Mouse (Mus musculus) adrenal gland, adult 2 months (tissue): Measurements from ENCODE around the gene Kif28. TPM values are rescaled to one million over a fixed set of nuclear protein-coding genes. Genes with fewer than 3 reads are reported as not detected.
A peak's percentile ranks its signal among the peaks of the same experiment; 100 is the strongest.
"Not testable (repeated sequence)": the region's sequence is repeated elsewhere in the genome, so short reads cannot be mapped to it uniquely, and the experiment has no call there.

Experiments used
- DNase-seq: peaks from one replicate; pipeline ENCODE4 v3.0.0; 2021
- long read RNA-seq: library from polyadenylated mRNA; stranded (forward); transcript quantifications from one replicate; pipeline ENCODE4 v2.0.0, GENCODE M21; 2021
- polyA plus RNA-seq: library from polyadenylated mRNA; depleted of rRNA; stranded (reverse); fragments of >200 nt; gene quantifications from 2 replicates; pipeline ENCODE4 v1.2.3, GENCODE M21; 2012; rRNA removed
- total RNA-seq, 2 experiments: library from RNA; stranded (reverse); gene quantifications; 2 replicates each; pipeline ENCODE4 v1.2.3; 2021

The Kif28 gene
- total RNA-seq (not detected), polyA plus RNA-seq (not detected in 2 replicates)
- long read RNA-seq, result 0 reads

GRCm38 (mm10) chr1:179745171-179745570 lies at the start of gene Kif28:
Gene Kif28, minus strand, starts transcription at chr1:179745271.
- no peak for DNase-seq

GRCm38 (mm10) chr1:179787281-179787680 lies 42.2 kb upstream of the Kif28 start:
- DNase-seq, result no peak

- no peak for DNase-seq
These were observed 40.4 kb upstream of the Kif28 start for GRCm38 (mm10) chr1:179785502-179785901.

GRCm38 (mm10) chr1:179784098-179784497 lies 39.0 kb upstream of the Kif28 start:
- no peak for DNase-seq

GRCm38 (mm10) chr1:179776831-179777230 lies 31.8 kb upstream of the Kif28 start:
- DNase-seq, result no peak

- no peak for DNase-seq
These were observed 15.5 kb upstream of the Kif28 start for GRCm38 (mm10) chr1:179760553-179760952.

- no peak for DNase-seq
These were observed 15.0 kb upstream of the Kif28 start for GRCm38 (mm10) chr1:179760086-179760485.

GRCm38 (mm10) chr1:179756477-179756876 lies 11.4 kb upstream of the Kif28 start:
- DNase-seq, result no peak

GRCm38 (mm10) chr1:179753006-179753405 lies 7.9 kb upstream of the Kif28 start:
- peak; percentile 16 for DNase-seq

- no peak for DNase-seq
These were observed 7.2 kb upstream of the Kif28 start for GRCm38 (mm10) chr1:179752276-179752675.

GRCm38 (mm10) chr1:179743593-179744193 lies 1.4 kb downstream of the Kif28 start:
- DNase-seq, result no peak

GRCm38 (mm10) chr1:179736483-179736882 lies 8.6 kb downstream of the Kif28 start:
- no peak for DNase-seq

- DNase-seq, result peak; percentile 70
These were observed 10.3 kb downstream of the Kif28 start for GRCm38 (mm10) chr1:179734500-179735474.

GRCm38 (mm10) chr1:179731391-179731790 lies 13.7 kb downstream of the Kif28 start:
- no peak for DNase-seq

GRCm38 (mm10) chr1:179728661-179729060 lies 16.4 kb downstream of the Kif28 start:
- DNase-seq, result no peak

GRCm38 (mm10) chr1:179722811-179723469 lies 22.1 kb downstream of the Kif28 start:
- no peak for DNase-seq

GRCm38 (mm10) chr1:179715786-179716185 lies 29.3 kb downstream of the Kif28 start:
- no peak for DNase-seq

GRCm38 (mm10) chr1:179715289-179715688 lies 29.8 kb downstream of the Kif28 start:
- not testable (repeated sequence) for DNase-seq

- no peak for DNase-seq
These were observed 31.7 kb downstream of the Kif28 start for GRCm38 (mm10) chr1:179713367-179713766.

GRCm38 (mm10) chr1:179712658-179713057 lies 32.4 kb downstream of the Kif28 start:
- DNase-seq, result no peak

- DNase-seq, result no peak
These were observed 34.3 kb downstream of the Kif28 start for GRCm38 (mm10) chr1:179710739-179711138.

GRCm38 (mm10) chr1:179709390-179709789 lies 35.7 kb downstream of the Kif28 start:
- no peak for DNase-seq

- peak; percentile 11 for DNase-seq
These were observed 39.9 kb downstream of the Kif28 start for GRCm38 (mm10) chr1:179705154-179705553.
